Mouse (Mus musculus) lung, adult 2 months (tissue): Measurements from ENCODE around the gene Folr1. TPM values are rescaled to one million over a fixed set of nuclear protein-coding genes. Genes with fewer than 3 reads are reported as not detected.

Experiments used
- DNase-seq: peaks from one replicate; pipeline ENCODE4 v3.0.0; 2022
- H3K4me1 ChIP-seq: fragments of 200-500 bp; 2 replicates; pipeline ENCODE4 v1.6.1; 2011; ENCODE audit warnings: low read length; ENCODE audit not compliant: control insufficient read depth, insufficient read depth
- H3K4me3 ChIP-seq: fragments of 200-500 bp; replicated peaks from 2 replicates; pipeline ENCODE3; 2011; ENCODE audit warnings: low read depth, mild to moderate bottlenecking, control low read depth, low read length; ENCODE audit errors: extremely low read depth
- CTCF ChIP-seq: fragments of 200-500 bp; IDR thresholded peaks from 2 replicates; pipeline ENCODE4 v1.5.1; 2011; ENCODE audit warnings: mild to moderate bottlenecking, low read length, control low read depth; ENCODE audit not compliant: insufficient read depth
- POLR2A ChIP-seq: fragments of 200-500 bp; IDR thresholded peaks from 2 replicates; pipeline ENCODE4 v1.6.1; 2011; ENCODE audit warnings: low read depth, mild to moderate bottlenecking, control low read depth, low read length, borderline replicate concordance; ENCODE audit errors: extremely low read depth
- WGBS: fragments of 180-500 bp; shearing (Covaris S2); methylation state at CpG from one replicate; pipeline ENCODE4 v1.1.7; 2018; 5-methylcytosine and 5-hydroxymethylcytosine counted together
- polyA plus RNA-seq: library from polyadenylated mRNA; depleted of rRNA; stranded (reverse); fragments of >200 nt; gene quantifications from 2 replicates; pipeline ENCODE4 v1.2.3, GENCODE M21; 2012

Gene Folr1
- polyA plus RNA-seq, 1 experiment, result 1.2 TPM

DNA sequence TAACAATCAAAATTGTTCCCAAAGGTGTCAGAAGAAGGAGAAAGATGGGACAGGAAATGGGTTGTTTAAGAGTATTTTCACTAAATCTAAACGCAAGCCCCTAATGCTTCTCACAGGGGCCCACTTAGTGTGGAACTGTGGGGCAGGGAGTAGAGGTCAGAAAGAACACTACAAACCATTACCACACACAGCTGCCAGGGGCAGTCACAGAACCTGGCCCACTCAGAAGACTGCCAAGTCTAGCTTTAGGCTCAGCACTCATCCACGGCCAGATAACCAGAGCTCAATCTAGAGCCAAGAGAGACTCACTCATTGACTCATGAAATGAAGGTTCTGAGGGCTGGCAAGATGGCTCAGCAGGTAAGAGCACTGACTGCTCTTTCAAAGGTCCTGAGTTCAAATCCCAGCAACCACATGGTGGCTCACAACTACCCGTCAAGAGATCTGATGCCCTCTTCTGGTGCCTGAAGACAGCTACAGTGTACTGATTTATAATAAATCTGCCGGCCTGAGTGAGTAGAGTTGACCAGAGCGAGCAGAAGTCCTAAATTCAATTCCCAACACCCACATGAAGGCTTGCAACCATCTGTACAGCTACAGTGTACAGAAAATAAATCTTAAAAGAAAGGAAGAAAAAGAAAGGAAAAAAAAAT lies 35.0 kb downstream of the Folr1 start:
- DNase-seq, result no peak
- TF ChIP-seq CTCF (no peak), POLR2A (no peak)
- Histone ChIP-seq H3K4me3 (no peak overlapping the region), H3K4me1 (no peaks in the 10 kb centered on the region; the same call in 1 of the 2 replicates)
- 33% methylated on average over 5 of the region's 5 CpGs for WGBS

DNA sequence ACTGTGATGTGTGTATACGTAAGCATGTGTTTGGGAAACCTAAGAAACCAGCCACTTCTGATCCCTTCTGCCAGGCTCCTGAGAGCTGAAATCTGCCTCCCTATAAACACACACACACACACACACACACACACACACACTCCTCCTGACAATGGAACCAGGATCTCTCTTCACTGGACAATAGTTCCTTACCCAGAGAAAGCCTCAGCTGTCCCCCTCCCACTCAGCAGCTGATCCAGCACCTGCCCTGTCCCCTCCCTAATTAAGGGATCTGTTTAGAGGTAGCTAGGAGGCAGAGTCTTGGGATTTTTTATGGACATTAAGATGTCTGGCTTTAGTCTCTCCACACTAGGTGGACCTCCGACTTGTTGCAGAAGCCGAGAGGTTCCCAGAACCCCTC lies 35.7 kb downstream of the Folr1 start:
- Histone ChIP-seq H3K4me3 (no peak overlapping the region), H3K4me1 (no peaks in the 10 kb centered on the region; the same call in 1 of the 2 replicates)
- TF ChIP-seq CTCF, result no peak
- TF ChIP-seq POLR2A, result no peak
- no peak for DNase-seq
- 66% methylated on average over 3 of the region's 3 CpGs for WGBS

DNA sequence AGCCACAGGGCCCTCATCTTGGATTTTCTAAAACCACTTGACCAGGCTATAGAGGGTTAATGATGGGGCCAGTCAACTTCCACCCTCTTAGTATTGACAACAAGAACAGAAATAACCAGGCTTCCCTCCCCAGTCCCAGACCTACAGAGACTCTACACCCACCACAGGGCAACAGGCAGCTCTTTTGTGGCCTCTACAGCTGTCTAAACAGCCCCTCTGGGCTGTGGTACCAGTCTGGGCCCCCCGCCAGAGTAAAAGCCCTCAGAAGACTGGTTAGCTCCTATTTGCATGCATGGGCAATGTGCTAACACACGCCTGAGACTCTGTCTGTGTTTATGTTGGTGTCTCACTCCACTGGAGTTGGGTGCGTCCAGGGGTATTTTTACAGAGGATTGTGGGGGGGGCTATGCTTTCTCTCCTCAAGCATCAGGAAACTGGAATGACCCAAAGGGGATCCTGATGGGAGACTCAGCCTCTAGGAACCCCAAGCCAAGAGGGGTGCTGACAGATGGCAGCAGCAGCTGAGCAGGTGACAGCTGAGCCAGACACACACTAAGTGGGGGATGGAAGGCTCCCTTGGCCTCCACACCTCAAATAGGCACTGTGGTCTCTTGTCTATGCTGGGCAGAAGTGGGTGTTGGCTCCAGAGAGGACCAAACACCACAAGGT lies 36.5 kb downstream of the Folr1 start:
- no peak for DNase-seq
- Histone ChIP-seq H3K4me1 (no peaks in the 10 kb centered on the region; the same call in 1 of the 2 replicates), H3K4me3 (no peak overlapping the region)
- WGBS, result 71% methylated on average over 3 of the region's 3 CpGs
- TF ChIP-seq CTCF, result no peak
- TF ChIP-seq POLR2A, result no peak

DNA sequence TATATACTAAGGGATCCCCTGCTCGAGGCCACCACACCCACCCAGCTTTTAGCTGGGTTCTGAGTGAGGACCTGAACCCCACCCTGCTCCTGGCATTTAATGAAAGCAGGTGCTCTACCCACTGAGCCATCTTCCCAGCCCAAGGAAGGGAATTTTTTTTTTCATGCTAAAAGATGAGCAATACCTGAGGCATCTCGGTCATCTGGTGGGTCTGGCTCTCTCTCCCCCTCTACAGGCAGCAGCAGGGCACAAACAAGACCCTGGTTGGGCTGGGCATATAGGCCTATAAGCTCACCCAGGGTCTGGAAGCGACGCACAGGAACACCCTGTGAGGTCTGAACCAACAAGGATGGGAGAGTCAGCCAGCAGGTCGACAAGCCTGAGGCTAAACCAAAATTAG lies 37.2 kb downstream of the Folr1 start:
- DNase-seq, result no peak
- 77% methylated on average over 5 of the region's 5 CpGs for WGBS
- Histone ChIP-seq H3K4me1 (no peaks in the 10 kb centered on the region; the same call in 1 of the 2 replicates), H3K4me3 (no peak overlapping the region)
- no peak for TF ChIP-seq CTCF
- TF ChIP-seq POLR2A, result no peak

DNA sequence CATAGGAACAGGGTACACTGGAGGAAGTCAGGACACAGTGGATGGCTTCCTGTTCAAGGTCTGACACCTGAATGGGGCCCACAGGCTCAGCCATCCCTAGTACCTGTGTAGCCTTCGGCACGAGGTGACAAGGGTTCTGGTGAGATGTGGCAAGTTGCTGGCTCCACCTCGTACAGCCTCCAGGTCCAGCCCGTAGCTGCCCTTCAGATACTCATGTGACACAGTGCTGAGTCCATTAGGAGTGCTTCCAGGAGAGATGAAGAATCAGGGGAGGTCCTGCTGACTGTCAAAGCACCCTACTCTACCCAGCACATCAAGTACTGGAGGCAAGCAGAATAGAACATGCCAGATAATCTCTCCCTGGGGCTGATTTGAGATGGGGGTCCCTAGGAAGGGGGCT lies 38.2 kb downstream of the Folr1 start:
- TF ChIP-seq CTCF, result no peak
- no peak for TF ChIP-seq POLR2A
- DNase-seq, result no peak
- no peak overlapping the region for H3K4me3 ChIP-seq
- WGBS, result 92% methylated on average over 4 of the region's 4 CpGs
- no peaks in the 10 kb centered on the region; the same call in 1 of the 2 replicates for H3K4me1 ChIP-seq

DNA sequence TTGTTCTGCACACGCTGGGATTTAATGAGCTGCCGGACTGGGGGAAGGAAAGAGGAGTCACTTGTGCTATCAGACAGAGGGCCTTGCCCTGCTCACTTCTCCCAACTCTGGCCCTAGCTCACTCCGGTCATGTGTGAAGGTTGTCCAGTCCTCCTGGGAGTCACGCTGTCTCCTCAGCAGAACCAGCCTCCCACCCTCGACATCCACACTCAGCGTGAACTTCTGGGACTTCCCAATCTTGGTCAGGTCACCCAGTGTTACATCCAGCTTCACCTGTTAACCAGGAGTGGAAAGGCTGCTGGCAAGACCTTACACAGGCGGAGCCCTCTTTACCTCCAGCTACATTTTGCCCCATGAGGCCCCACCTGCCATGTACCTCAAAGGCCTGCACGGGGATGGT lies 39.2 kb downstream of the Folr1 start:
- Histone ChIP-seq H3K4me1 (no peaks in the 10 kb centered on the region; the same call in 1 of the 2 replicates), H3K4me3 (no peak overlapping the region)
- no peak for TF ChIP-seq POLR2A
- TF ChIP-seq CTCF, result no peak
- WGBS, result 92% methylated on average over 8 of the region's 8 CpGs
- no peak for DNase-seq

DNA sequence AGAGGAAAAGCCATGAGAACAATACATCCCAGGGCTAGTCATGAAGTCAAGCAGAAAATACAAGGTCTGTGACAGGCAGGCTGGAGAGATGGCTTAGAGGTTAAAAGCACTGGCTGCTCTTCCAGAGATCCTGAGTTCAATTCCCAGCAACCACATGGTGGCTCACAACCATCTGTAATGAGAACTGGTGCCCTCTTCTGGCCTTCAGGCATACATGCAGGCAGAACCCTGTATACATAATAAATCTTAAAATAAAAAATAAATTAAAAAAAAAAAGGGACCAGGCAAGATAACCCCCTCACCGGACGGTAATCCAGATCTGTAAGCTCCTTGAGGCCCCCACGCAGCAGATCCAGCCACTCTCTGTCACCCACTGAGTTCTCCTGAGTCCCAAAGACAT lies 40.2 kb downstream of the Folr1 start:
- no peak overlapping the region for H3K4me3 ChIP-seq
- DNase-seq, result no peak
- H3K4me1 ChIP-seq, result no peaks in the 10 kb centered on the region
- TF ChIP-seq CTCF (no peak), POLR2A (no peak)
- whole genome bisulfite sequencing, result 97% methylated on average over 3 of the region's 3 CpGs

DNA sequence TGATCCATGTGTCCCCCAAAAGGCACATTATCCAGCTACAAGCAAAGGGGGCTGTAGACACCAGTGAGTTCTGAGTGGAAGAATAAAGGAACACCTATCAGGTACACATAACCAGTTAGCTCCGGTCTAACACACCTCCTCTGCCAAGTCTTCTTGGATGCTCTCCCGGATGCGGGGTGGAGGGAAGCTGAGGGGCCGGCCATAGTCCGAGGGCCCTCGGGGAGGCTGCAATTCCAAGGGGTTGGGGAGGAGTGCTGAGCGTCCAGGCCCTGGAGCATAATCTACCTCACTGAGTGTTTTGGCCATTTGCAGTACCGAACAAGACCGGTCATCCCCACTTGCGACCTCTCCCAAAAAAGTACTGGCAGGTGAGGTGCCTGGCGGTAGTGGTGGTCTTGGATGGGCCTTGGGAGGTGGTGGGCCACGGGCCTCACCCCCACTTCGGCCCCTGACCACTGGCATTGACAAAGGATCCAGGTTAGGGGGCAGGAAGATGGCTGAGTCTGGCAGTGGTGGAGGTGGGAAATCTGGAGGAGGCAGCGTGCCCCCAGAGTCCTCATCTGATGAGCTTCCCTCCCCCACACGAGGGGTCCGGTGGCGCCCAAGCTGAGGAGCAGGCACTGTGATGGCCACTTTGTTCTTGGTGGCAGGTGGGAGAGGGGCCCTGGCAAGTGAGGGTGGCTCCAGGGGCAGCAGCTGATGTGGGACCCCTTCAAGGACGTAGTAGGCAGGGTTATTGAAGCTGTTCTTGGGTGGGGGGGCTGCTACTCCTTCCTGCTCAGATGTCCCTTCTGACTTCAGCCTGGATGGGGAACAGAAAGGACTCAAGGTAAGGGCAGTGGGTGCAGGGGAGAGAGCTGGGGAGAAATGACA lies 46.6 kb downstream of the Folr1 start:
- TF ChIP-seq POLR2A, result no peak
- no peak for TF ChIP-seq CTCF
- H3K4me3 ChIP-seq, result no peak overlapping the region
- WGBS, result 84% methylated on average over 18 of the region's 18 CpGs
- H3K4me1 ChIP-seq, result peaks cover 4% of the 10 kb centered on the region; the same call in 1 of the 2 replicates
- DNase-seq, result no peak
